Mouse (Mus musculus) heart, postnatal 0 days (tissue): Measurements from ENCODE around the gene Hexim2. TPM values are rescaled to one million over a fixed set of nuclear protein-coding genes. Genes with fewer than 3 reads are reported as not detected.

ENCODE experiments used
- ATAC-seq: fragments of 200-750 bp; cut with Nextera tagmentation; 2 replicates; pipeline ENCODE4 v1.8.0; 2017; ENCODE audit warnings: low read depth, moderate number of reproducible peaks, moderate library complexity; ENCODE audit not compliant: insufficient read depth
- DNase-seq: peaks from one replicate; pipeline ENCODE4 v3.0.0-alpha.2; 2016; ENCODE audit warnings: low spot score
- H3K27ac ChIP-seq: fragments of 300-500 bp; sonication (generic); 2 replicates; pipeline ENCODE4 v1.5.1; 2014; ENCODE audit warnings: low read depth, mild to moderate bottlenecking
- H3K27me3 ChIP-seq: fragments of 300-500 bp; sonication (generic); 2 replicates; pipeline ENCODE4 v1.6.1; 2014; ENCODE audit warnings: low read length, mixed read lengths; ENCODE audit not compliant: control insufficient read depth, insufficient read depth
- H3K36me3 ChIP-seq: fragments of 300-500 bp; sonication (generic); replicated peaks from 2 replicates; pipeline ENCODE4 v1.6.1; 2014; ENCODE audit warnings: low read length, mixed read lengths; ENCODE audit not compliant: control insufficient read depth, insufficient read depth
- H3K4me1 ChIP-seq: fragments of 300-500 bp; sonication (generic); 2 replicates; pipeline ENCODE4 v1.6.1; 2014; ENCODE audit warnings: antibody characterized with exemption; ENCODE audit not compliant: control insufficient read depth, insufficient read depth
- H3K4me2 ChIP-seq: fragments of 300-500 bp; sonication (generic); 2 replicates; pipeline ENCODE4 v1.6.1; 2014; ENCODE audit warnings: low read depth, mild to moderate bottlenecking, low read length, moderate library complexity
- H3K4me3 ChIP-seq: fragments of 300-500 bp; sonication (generic); 2 replicates; pipeline ENCODE4 v1.5.1; 2014; ENCODE audit warnings: low read depth, low read length
- H3K9ac ChIP-seq: fragments of 300-500 bp; sonication (generic); replicated peaks from 2 replicates; pipeline ENCODE4 v1.6.1; 2014; ENCODE audit warnings: low read depth, low read length, mixed read lengths
- H3K9me3 ChIP-seq: fragments of 300-500 bp; sonication (generic); replicated peaks from 2 replicates; pipeline ENCODE4 v1.6.1; 2016; ENCODE audit warnings: low read length; ENCODE audit not compliant: control insufficient read depth
- CTCF ChIP-seq: IDR thresholded peaks from 2 replicates; pipeline ENCODE4 v1.5.1; 2016; ENCODE audit warnings: antibody characterized with exemption, control low read depth, low read depth
- EP300 ChIP-seq: IDR thresholded peaks from 2 replicates; pipeline ENCODE4 v1.6.1; 2016; ENCODE audit warnings: antibody characterized with exemption, low read depth
- WGBS: fragments of 180-500 bp; shearing (Covaris S2); extraction: QIAGEN DNeasy Blood & Tissue Kit; methylation state at CpG from one replicate; pipeline ENCODE4 v1.1.7; 2014; 5-methylcytosine and 5-hydroxymethylcytosine counted together
- polyA plus RNA-seq: library from polyadenylated mRNA; unstranded; fragments of >200 nt; fragmentation: Nextera tagmentation; extraction: Ambion mirVana; gene quantifications from 2 replicates; pipeline ENCODE4 v1.2.1, GENCODE M21; 2015
- total RNA-seq: library from RNA; depleted of rRNA; stranded (reverse); fragments of >200 nt; gene quantifications from 2 replicates; pipeline ENCODE4 v1.2.3, GENCODE M21; 2014; ENCODE audit warnings: low replicate concordance

The Hexim2 gene
- total and polyA plus RNA-seq, 2 experiments from 2014 or later: 1.6 to 4.2 TPM

GRCm38 (mm10) chr11:103162132-103162531 lies 29.9 kb downstream of the Hexim2 start:
- H3K27ac ChIP-seq: no peak overlapping the region
- no peaks in the 10 kb centered on the region for H3K36me3 ChIP-seq
- no peak overlapping the region for H3K4me3 ChIP-seq
- 86% methylated on average over 5 of the region's 5 CpGs for WGBS
- TF ChIP-seq CTCF: peak; percentile 33
- TF ChIP-seq EP300: no peak
- H3K4me2 ChIP-seq: no peak overlapping the region
- H3K9me3 ChIP-seq: no peaks in the 10 kb centered on the region
- ATAC-seq (no peak), DNase-seq (no peak)
- H3K9ac ChIP-seq: no peak overlapping the region
- no peaks in the 10 kb centered on the region for H3K27me3 ChIP-seq
- peaks cover 5% of the 10 kb centered on the region; the same call in 1 of the 2 replicates for H3K4me1 ChIP-seq

- H3K9ac ChIP-seq: no peak overlapping the region
- no peak for ATAC-seq
These were observed 32.2 kb downstream of the Hexim2 start for GRCm38 (mm10) chr11:103164391-103164790.

GRCm38 (mm10) chr11:103168690-103169390 lies 36.6 kb downstream of the Hexim2 start:
- DNase-seq (peak; percentile 53), ATAC-seq (no peak)
- no peak for TF ChIP-seq EP300
- TF ChIP-seq CTCF: peak; percentile 96
- Histone ChIP-seq H3K9ac (no peak overlapping the region), H3K4me2 (no peak overlapping the region), H3K4me1 (0 out of 2 replicates have a peak, but pooled peaks cover 7% of the 10 kb centered on the region), H3K27ac (no peak overlapping the region), H3K4me3 (no peak overlapping the region), H3K9me3 (no peaks in the 10 kb centered on the region), H3K27me3 (peaks cover 26% of the 10 kb centered on the region), H3K36me3 (no peaks in the 10 kb centered on the region)
- WGBS: 21% methylated on average over 9 of the region's 9 CpGs

More at GRCm38 (mm10) chr11:103164391-103164790, 32.2 kb downstream of the Hexim2 start:
- H3K27me3 ChIP-seq: peaks cover under 1% of the 10 kb centered on the region; the same call in 1 of the 2 replicates
- H3K4me3 ChIP-seq: no peak overlapping the region
- no peaks in the 10 kb centered on the region for H3K36me3 ChIP-seq
- no peaks in the 10 kb centered on the region for H3K9me3 ChIP-seq
- H3K4me1 ChIP-seq: no peaks in the 10 kb centered on the region
- no peak overlapping the region; the same call in 1 of the 2 replicates for H3K4me2 ChIP-seq
- TF ChIP-seq CTCF (no peak), EP300 (no peak)
- no peak overlapping the region for H3K27ac ChIP-seq
- 14% methylated on average over 10 of the region's 10 CpGs for whole genome bisulfite sequencing
- DNase-seq: peak; percentile 15

GRCm38 (mm10) chr11:103169664-103170063 lies 37.4 kb downstream of the Hexim2 start:
- Histone ChIP-seq H3K9me3 (no peaks in the 10 kb centered on the region), H3K27me3 (peaks cover 26% of the 10 kb centered on the region), H3K27ac (no peak overlapping the region), H3K4me3 (no peak overlapping the region), H3K9ac (no peak overlapping the region), H3K36me3 (no peaks in the 10 kb centered on the region), H3K4me2 (no peak overlapping the region; the same call in 1 of the 2 replicates), H3K4me1 (0 out of 2 replicates have a peak, but pooled peaks cover 7% of the 10 kb centered on the region)
- ATAC-seq: no peak
- WGBS: 93% methylated on average over 5 of the region's 5 CpGs
- TF ChIP-seq EP300 (no peak), CTCF (no peak)
- DNase-seq: no peak

- no peak for ATAC-seq
- 0 out of 2 replicates have a peak, but pooled peaks cover 7% of the 10 kb centered on the region for H3K4me1 ChIP-seq
- no peak overlapping the region for H3K27ac ChIP-seq
- 61% methylated on average over 3 of the region's 3 CpGs for WGBS
- H3K27me3 ChIP-seq: peaks cover 26% of the 10 kb centered on the region
- peak overlapping the region; percentile 99; the same call in 1 of the 2 replicates for H3K4me2 ChIP-seq
- H3K9ac ChIP-seq: peak overlapping the region; percentile 70; the same call in 1 of the 2 replicates
- H3K4me3 ChIP-seq: peak overlapping the region; percentile 74; the same call in 1 of the 2 replicates
- DNase-seq: no peak
- no peaks in the 10 kb centered on the region for H3K9me3 ChIP-seq
- no peak for TF ChIP-seq CTCF
- TF ChIP-seq EP300: no peak
- H3K36me3 ChIP-seq: no peaks in the 10 kb centered on the region
These were observed 37.9 kb downstream of the Hexim2 start for GRCm38 (mm10) chr11:103170111-103170493.
